Mouse (Mus musculus) left cerebral cortex, postnatal 4 days (tissue): Measurements from ENCODE around the gene Rps7. TPM values are rescaled to one million over a fixed set of nuclear protein-coding genes. Genes with fewer than 3 reads are reported as not detected.
A peak's percentile ranks its signal among the peaks of the same experiment; 100 is the strongest.

Experiments used
- DNase-seq: peaks from one replicate; pipeline ENCODE4 v3.0.0-alpha.2; 2022
- intact Hi-C: fragments of 180-260 bp; cut with DNase I; formaldehyde crosslinking; loops from one replicate; pipeline ENCODE4 v1.15.1; 2025
- microRNA-seq: library from miRNA; unstranded; fragments of <30 nt; microRNA quantifications from one replicate; pipeline ENCODE4 v1.2.0, GENCODE M21; 2022
- total RNA-seq, 2 experiments: library from RNA; stranded (reverse); gene quantifications; 2 replicates each; pipeline ENCODE4 v1.2.3; 2021

The Rps7 gene
- total RNA-seq, 2 experiments from 2014 or later = 462 to 484 TPM

GRCm38 (mm10) chr12:28621451-28622166, 14.1 kb downstream of the Rps7 start:
- DNase-seq = no peak
- intact Hi-C loops = no loop called here

DNA sequence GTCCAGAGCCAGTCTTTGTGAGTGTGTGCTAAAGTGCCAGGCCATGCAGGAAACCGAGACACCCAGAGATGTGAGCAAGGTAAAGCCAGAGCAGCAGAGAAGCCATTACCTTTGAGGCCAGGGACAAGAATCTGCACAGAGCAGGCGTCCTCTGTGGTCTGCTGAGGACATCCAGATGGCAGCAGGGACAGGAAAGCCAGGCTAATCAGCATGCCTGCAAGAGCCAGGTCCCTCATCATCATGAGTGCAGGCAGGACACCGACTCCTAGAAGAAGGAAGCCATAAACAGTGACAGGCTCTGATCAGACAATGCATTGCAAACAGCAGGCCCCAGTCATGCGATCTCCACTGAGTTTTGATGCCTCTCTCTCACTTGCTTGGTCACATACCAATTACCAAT, 18.5 kb downstream of the Rps7 start:
- intact Hi-C loops = no loop called here
- no peak for DNase-seq

DNA sequence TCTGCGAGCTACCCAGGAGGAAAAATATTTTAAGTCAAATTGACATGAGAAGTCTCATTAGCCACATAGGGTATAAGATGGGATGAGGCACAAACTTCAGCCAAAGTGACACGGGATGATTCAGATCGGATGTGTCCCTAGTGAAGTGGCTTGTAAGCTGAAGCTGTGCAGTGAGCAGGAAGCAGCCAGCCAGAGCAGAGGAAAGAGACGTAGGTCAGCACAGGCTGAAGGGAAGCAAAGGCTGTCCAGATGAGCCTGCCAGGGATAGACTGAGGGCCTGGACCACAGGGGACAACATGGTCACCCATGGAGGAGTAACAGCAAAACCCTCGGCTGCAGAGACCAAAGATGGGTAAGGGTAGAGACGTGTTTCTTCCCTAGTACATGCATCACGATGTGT, 21.4 kb downstream of the Rps7 start:
- intact Hi-C loops = no loop called here
- no peak for DNase-seq

DNA sequence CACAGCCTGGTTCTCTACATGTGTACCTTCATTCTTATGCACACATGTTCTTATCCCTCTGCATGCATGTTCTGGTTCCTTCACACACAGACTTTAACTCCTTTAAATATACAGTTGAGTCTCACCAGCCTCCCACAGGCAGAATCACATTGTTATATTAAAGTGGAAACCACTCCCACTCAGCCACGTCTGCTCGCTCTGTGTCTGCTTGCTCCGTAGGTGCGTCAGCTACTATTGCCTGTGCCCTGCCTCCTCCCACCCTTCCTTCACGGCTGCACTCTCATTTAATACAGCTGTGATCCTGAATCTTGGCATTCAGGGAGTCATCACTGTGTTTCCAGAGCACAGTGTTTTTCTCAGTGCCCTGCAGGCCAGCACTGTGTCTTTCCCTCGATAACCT, 23.4 kb downstream of the Rps7 start:
- intact Hi-C loops = no loop called here
- DNase-seq = no peak

DNA sequence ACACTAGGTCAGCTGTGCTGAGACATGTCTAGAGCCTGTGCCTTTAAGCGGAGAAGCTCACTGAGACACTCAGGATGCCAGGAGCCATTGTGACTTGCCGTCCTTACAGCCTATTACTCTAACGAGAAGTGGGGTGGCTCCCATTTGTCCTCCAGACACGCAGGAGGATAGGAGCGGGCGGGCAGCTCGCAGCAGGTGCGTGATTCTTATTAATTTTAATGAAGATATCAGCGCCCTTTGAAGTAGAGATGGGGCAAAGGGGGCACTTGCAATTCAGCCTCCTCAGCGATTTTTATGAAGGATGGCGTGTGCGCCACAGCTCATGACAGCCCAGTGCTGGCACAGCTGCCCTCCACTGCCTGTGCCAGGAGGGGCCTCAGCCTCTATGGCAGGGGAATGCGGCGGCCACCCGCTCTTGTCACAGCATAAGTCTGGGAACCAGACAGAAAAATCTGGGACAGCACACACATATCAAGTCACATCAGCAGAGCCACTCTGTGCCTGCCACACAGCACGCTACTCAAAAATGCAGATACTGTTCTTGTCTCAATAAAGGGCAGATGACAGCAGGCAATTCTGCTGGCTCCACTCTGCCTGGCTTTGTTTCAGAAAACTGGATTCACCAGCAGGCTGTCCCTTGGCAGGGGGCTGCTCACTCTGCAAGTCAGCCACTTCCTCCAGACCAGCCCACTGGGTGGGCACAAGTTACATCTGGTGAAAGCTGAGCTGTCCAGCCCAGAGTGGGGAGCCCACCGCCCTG, 28.0 kb downstream of the Rps7 start:
- DNase-seq = peak; percentile 87
- intact Hi-C loops = no loop called here

- intact Hi-C loops = no loop called here
- peak; percentile 83 for DNase-seq
These were observed 32.3 kb downstream of the Rps7 start for GRCm38 (mm10) chr12:28603494-28603893.

GRCm38 (mm10) chr12:28602259-28602658, 33.5 kb downstream of the Rps7 start:
- peak; percentile 95 for DNase-seq

DNA sequence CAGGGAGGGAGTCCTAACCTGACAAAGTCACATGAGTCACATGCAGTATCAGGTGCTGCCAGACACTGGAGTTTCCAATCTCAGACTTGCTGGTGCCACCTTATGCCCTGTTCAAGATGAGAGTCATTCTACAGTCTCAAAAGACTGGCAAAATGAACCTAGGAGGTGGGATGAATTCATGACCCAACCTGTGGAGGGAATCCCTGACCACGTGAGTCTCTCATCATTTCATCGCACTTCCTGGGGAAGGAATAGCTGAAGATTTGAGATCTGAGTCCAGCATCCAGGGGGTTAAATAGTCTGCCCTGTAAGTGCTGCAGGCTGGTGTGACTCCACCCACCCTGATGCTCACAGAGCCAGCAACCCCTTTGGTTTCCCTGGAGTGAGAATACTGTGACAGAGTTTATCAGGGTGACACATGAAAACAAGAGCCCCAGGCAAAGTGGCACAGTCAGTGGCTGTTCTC, 37.2 kb downstream of the Rps7 start:
- DNase-seq = no peak
- intact Hi-C loops = no loop called here

More at GRCm38 (mm10) chr12:28602259-28602658, 33.5 kb downstream of the Rps7 start:
- intact Hi-C loops = no loop called here

- intact Hi-C loops = no loop called here
- no peak for DNase-seq
These were observed 37.6 kb downstream of the Rps7 start for GRCm38 (mm10) chr12:28598110-28598509.

- intact Hi-C loops = no loop called here
- no peak for DNase-seq
These were observed 38.1 kb downstream of the Rps7 start for GRCm38 (mm10) chr12:28597699-28598098.

DNA sequence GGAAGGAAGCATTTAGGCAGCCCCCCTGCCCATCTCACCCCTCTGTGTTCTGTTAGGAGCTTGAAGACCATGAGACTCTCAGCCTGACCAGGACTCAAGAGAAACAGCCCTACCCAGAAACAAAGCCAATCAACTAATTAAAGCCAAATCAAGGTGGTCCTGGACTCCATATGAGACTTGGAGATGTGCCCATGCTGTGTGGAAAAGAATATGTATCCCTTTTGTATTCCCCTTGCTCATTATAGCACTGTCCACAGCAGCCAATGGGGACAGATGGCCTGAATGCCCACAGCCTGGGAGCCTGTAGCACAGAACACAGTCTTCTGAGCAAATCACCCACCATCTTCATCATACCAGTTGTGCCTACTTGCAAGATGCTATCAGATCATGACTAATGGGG, 38.9 kb downstream of the Rps7 start:
- intact Hi-C loops = no loop called here
- DNase-seq = no peak

- intact Hi-C loops = no loop called here
- no peak for DNase-seq
These were observed 45.3 kb downstream of the Rps7 start for GRCm38 (mm10) chr12:28590428-28590827.

DNA sequence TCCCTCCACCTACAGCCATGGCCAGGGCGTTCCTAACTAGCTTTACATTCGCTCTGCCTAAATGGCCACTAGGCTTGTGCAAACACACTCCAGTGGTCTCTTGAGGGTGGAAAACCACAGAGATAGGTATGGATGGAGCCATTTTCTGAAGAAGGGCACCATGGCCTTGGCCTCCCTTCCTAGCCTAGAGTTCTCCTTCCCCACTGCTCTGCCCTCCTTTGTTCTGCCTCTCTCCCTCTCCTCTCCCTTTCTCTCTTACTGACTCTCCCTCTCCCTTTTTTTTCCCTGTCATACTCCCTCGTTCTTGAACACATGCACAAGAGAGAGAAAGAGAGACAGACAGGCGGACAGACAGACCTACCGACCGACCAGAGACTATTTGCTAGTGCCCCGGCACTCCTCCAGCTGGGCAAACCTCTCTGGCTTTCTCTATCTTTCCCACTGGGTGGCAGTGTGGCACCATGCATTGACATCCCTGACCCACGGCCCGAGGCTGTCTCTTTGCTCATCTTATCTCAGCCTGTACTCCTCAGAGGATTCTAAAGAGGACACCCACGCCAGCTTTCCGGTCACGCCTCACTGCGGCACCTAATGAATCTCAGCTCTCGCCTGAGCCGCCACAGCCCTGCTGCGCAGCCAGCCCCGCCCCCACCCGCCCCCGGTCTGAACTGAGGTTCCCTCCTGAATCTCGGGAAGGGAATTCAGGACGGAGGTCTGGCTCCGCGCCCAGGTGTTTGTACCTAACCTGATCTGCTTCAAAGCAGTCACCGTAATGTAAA, 46.5 kb downstream of the Rps7 start:
- intact Hi-C loops = no loop called here
- DNase-seq = peak; percentile 91

DNA sequence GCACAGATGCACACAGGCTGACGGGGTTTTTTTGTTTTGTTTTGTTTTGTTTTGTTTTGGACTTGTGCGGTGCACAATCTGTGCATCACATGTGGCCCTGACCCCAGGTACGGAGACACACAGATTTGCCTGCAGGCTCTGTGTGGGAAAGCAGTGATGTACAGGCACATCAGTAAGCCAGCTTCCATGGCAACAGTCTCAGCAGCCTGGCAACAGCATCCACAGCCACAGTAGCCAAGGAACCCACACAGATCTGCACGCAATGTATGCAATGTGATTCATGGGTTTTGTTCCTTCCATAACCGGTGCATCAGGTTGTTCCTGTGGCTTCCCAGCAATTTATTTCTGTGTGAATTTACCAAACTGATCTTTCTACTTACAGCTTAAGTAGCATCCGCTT, 47.8 kb downstream of the Rps7 start:
- no peak for DNase-seq
- intact Hi-C loops = no loop called here

DNA sequence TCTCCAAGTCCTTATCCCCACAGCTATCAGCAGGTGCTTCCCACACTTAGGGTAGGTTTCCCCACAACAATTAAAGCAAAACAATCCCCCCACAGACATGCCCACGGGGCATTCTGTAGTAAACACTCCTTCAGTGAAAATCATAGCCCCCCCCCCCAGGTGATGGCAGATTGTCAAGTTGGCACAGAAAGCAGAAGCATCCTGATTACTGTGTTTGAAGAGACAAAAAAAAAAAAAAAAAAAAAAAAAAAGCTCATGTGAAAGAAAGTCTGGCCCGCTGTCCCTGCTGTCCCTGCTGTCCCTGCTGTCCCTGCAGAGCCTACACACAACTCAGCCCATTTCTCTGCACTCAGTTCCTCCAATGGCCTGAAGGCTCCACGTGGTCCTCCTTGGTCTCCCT, 51.7 kb downstream of the Rps7 start:
- DNase-seq = peak; percentile 59
- intact Hi-C loops = no loop called here

GRCm38 (mm10) chr12:28582423-28582822, 53.3 kb downstream of the Rps7 start, which contains the start of gene Allc:
Gene Allc, minus strand, starts transcription at chr12:28582523.
- intact Hi-C loops = no loop called here
- no peak for DNase-seq

Small RNAs within 50 kb of the gene (microRNA-seq; reads per million reads assigned to microRNA genes)
- not detected for gene Mir6937

Other genes with a start within 250 kb of the Rps7 start
- gene Dcdc2c, start 83.6 kb downstream of the Rps7 start, total RNA-seq = under 1 TPM; 0.70 to 0.74 TPM
- under 1 TPM; 0.54 to 0.66 TPM for gene Allc, start 53.4 kb downstream of the Rps7 start, total RNA-seq
- under 1 TPM; 0.26 to 0.77 TPM for gene Colec11, start 12.6 kb downstream of the Rps7 start, total RNA-seq
- 10 to 100 TPM; 15.4 to 15.5 TPM for gene Rnaseh1, start 13.6 kb upstream of the Rps7 start, total RNA-seq
- 10 to 100 TPM; 10.8 to 12.5 TPM for gene Adi1, start 39.3 kb upstream of the Rps7 start, total RNA-seq
- 10 to 100 TPM; 40.8 to 41.8 TPM for gene Trappc12, start 114.5 kb upstream of the Rps7 start, total RNA-seq
- gene Eipr1, start 115.8 kb upstream of the Rps7 start, total RNA-seq = 10 to 100 TPM; 46.2 to 49.9 TPM